Mouse (Mus musculus) thymus, adult 2 months (tissue): ENCODE measurements at regions not wholly inside any gene's neighbourhood (a gene's known extent, or its start where the extent isn't known, plus 50 kb on each side); places are given as distances from the start of the nearest gene placed in this dataset.

Source experiments
- CTCF ChIP-seq: fragments of 200-500 bp; IDR thresholded peaks from 2 replicates; pipeline ENCODE4 v1.5.1; 2012; ENCODE audit warnings: mild to moderate bottlenecking, control low read depth, low read length, moderate library complexity, borderline replicate concordance; ENCODE audit not compliant: control insufficient read depth, poor library complexity, insufficient read depth; ENCODE audit errors: extremely low read depth
- POLR2A ChIP-seq: fragments of 200-500 bp; IDR thresholded peaks from 2 replicates; pipeline ENCODE4 v1.6.1; 2012; ENCODE audit warnings: mild to moderate bottlenecking, low read length, control low read depth, moderate library complexity; ENCODE audit not compliant: control insufficient read depth, poor library complexity, insufficient read depth; ENCODE audit errors: extremely low read depth

DNA sequence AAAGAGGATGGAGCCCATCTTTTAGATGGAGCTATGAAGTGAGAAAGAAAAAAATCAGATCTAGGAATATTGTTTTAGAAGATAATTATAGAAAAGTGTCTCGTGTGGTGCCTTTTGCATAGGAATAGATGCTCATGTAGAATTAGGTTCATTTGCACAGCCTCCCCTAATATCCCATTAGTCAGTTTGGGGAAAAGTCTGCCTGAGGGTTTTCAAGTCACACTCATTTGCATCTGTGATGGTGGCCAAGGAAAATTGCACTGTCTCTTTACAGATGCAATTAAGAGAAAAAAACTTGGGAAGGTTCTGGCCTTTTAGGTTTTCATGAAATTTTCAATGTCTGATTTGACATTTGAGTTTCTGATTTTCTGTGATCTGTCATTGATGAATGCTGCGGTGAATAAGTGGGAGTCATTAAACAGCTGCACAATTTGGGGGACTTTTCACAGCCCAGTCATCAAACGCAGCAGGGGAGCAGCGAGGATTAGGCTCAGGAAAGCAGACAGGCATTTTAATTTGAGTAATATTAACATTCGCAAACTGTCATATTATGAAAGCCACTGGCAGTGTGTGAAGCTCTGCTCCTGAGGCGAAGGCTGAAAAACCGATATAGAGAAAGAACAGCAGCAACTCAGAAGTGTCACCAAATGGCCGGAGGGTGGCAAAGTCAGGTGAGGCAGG lies 281.5 kb upstream of the Cxadr start:
- TF ChIP-seq CTCF: no peak
- no peak for TF ChIP-seq POLR2A
